Mouse (Mus musculus): ENCODE results near the gene Cbl. TPM values are rescaled to one million over a fixed set of nuclear protein-coding genes. Genes with fewer than 3 reads are reported as not detected.

Gene Cbl
- total RNA-seq, 2 experiments from 2014 or later: 45.2 to 65.1 TPM

DNA sequence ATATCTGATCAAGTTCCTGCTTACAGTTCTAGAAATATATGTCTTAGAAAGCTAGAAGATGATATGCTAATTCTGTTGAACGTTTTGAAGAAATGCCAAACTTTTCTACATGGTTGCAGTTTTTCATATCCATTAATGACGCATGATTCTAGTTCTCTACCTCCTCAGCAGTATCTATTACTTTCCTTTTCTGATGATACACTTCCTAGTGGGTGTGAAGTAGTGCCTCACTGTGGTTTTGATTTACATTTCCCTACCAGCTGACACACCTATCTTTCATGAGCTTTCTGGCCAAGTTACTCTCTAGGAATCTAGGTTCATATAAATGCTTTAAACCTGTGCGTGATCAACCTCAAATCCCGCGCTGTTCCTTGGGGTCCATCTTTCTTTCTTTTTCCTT lies 41.1 kb downstream of the Cbl start:
- intact Hi-C loops (cut with DNase I): no loop called here
- DNase-seq (ENCODE audit: low spot score in 2 of 2): no peak

GRCm38 (mm10) chr9:44192312-44192711 lies 41.5 kb downstream of the Cbl start:
- intact Hi-C loops (cut with DNase I): no loop called here
- no peak for DNase-seq (ENCODE audit: low spot score in 2 of 2)

DNA sequence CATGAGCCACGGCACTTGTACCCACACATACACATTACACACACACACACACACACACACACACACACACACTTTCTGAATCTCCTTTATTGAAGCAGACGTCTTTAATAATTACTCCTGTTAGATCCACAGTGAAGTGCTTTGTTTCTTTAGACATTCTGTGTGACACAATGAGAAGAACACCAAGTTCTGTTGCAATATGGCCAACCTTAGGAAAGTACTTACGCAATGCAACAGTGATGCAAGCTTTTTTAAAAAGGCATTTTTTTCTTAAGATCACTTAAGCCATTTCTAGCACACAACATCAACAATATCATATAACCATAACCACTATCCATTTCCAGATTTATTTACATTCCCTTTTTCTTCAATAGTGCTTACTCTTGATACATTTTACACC lies 42.7 kb downstream of the Cbl start:
- DNase-seq (ENCODE audit: low spot score in 2 of 2): no peak
- intact Hi-C loops (cut with DNase I): no loop called here

GRCm38 (mm10) chr9:44188223-44188622 lies 45.6 kb downstream of the Cbl start:
- intact Hi-C loops (cut with DNase I): loop anchor here (10.0 kb wide), 1 partner anchor 47 kb away; the partner anchor contains the start of gene Cbl
- peak in 1 of 2 experiments; percentile 31 for DNase-seq (ENCODE audit: low spot score in 2 of 2)

DNA sequence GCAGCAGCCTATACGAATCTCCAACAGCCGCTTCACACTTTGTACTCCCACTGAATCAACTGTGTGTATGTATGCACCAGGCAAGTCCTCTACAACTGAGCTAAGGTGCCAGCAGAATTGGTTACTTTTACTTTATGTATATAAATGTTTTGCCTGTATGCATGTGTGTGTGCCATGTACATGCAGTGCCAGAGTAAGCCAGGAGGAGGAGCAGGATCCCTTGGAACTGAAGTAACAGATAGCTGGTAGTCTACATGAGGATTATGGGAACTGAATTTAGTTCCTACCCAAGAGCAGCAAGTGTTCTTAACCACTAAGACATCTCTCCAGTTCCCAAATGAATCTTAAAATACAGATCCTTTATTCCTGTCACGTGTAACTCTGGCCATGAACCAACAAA lies 51.6 kb downstream of the Cbl start:
- DNase-seq (ENCODE audit: low spot score in 2 of 2): no peak
- intact Hi-C loops (cut with DNase I): loop anchor here (10.0 kb wide), 1 partner anchor 53 kb away; the partner anchor contains the start of gene Cbl

DNA sequence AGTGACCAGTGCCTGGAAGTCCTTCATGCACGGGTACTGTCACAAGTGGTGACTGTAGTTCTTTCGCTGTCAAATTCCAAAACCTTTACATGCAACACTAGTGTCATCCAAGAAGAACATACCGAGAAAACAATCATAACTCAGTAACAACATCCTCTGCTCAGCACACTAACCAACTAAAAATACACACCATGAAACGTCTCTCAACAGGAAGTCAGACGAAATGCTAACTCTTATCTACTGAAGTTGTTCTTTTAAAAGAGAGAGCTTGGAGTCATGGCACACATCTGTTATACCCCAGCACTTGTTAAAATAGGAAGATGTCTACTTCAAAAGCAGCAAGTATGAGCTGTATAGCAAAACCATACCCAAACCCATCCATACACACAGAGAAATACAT lies 52.3 kb downstream of the Cbl start:
- intact Hi-C loops (cut with DNase I): loop anchor here (10.0 kb wide), 1 partner anchor 53 kb away; the partner anchor contains the start of gene Cbl

GRCm38 (mm10) chr9:44178811-44179210 lies 55.0 kb downstream of the Cbl start:
- intact Hi-C loops (cut with DNase I): no loop called here
- no peak for DNase-seq (ENCODE audit: low spot score in 2 of 2)

More for the DNA sequence above, 52.3 kb downstream of the Cbl start:
- no peak for DNase-seq (ENCODE audit: low spot score in 2 of 2)

DNA sequence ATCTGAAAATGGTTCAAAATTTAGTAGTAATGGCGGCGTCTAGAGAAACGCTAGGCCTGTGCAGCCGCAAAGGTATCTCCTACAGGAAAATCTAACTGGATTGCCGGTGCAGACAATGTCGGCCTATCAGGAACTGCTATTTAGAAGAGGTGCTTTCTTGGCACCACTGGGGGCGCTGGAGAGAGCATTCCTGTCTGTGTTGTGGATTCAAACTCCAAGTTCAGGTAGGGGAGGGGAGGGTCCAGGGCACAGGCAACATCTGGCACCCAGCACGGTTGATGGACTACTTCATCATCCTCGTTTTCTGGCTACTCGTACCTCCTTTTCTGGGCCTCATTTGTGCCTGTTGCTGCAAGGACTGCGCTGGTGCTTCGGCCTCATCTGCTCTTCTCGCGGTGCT lies 55.5 kb downstream of the Cbl start:
- intact Hi-C loops (cut with DNase I): no loop called here
- DNase-seq (ENCODE audit: low spot score in 2 of 2): no peak

- intact Hi-C loops (cut with DNase I): no loop called here
- no peak for DNase-seq (ENCODE audit: low spot score in 2 of 2)
These were observed 56.4 kb downstream of the Cbl start for GRCm38 (mm10) chr9:44177405-44177804.

DNA sequence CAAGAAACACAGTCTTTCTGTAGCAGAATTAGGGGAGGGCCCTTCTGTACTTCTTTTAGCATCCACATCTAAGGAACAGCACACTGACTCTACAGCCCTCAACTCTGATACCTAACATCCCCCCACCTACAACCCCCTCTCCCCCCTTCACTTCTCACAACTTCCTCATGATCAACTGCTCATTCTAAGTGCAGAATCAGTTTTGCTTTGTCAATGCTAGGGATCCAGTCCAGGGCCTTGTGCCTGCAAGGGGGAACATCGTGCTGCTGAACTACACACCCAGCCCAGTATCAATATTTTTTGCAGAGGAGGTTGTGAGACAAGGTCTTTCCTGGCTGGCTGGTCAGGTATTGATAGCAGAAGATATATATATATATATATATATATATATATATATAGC lies 57.9 kb downstream of the Cbl start:
- DNase-seq (ENCODE audit: low spot score in 2 of 2): no peak
- intact Hi-C loops (cut with DNase I): no loop called here

GRCm38 (mm10) chr9:44175556-44175955 lies 58.3 kb downstream of the Cbl start:
- DNase-seq (ENCODE audit: low spot score in 2 of 2): no peak
- intact Hi-C loops (cut with DNase I): no loop called here

GRCm38 (mm10) chr9:44170691-44171151 lies 63.1 kb downstream of the Cbl start:
- intact Hi-C loops (cut with DNase I): no loop called here
- no peak for DNase-seq (ENCODE audit: low spot score in 2 of 2)

GRCm38 (mm10) chr9:44168931-44169330 lies 64.9 kb downstream of the Cbl start:
- intact Hi-C loops (cut with DNase I): no loop called here
- no peak for DNase-seq (ENCODE audit: low spot score in 2 of 2)

- intact Hi-C loops (cut with DNase I): no loop called here
- no peak for DNase-seq (ENCODE audit: low spot score in 2 of 2)
These were observed 74.0 kb downstream of the Cbl start for GRCm38 (mm10) chr9:44159886-44160285.

DNA sequence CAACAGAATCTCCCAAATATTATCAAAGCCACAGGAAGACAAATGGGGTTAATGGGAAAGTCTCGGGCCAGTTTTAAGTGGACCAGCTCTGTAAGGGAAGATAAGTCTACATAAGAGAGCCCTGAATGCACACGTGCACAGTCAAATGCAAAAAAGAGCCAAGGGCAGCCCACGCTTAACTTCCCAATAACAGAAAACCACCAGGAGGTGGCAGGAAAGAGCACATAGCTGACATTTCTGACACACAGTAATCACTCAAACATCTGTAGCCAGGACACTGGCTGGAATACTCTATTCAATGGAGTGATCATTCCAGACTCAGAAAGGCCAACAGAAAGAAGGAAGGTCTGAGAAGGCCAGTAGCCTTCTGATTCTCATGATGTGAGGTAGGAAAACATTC lies 86.6 kb downstream of the Cbl start:
- intact Hi-C loops (cut with DNase I): no loop called here
- no peak for DNase-seq (ENCODE audit: low spot score in 2 of 2)

DNA sequence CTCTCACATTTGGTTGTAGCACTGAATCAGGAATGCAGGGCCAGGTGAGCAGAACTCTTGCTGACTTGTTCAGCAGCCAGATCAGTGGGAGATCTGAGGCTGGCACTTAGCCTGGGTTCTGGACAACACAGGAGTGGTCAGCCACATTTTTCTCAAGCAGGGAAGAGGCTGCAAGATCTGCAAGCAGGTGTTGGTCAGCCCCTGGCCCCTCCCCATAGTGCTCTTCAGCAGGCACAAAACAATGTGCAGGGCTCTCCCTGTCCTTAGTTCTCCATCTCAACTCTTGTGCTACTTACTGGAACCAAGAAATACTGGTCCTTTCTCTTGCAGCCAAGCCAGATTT lies 89.2 kb downstream of the Cbl start:
- DNase-seq (ENCODE audit: low spot score in 2 of 2): no peak
- intact Hi-C loops (cut with DNase I): no loop called here

- DNase-seq (ENCODE audit: low spot score in 2 of 2): no peak
- intact Hi-C loops (cut with DNase I): no loop called here
These were observed 89.7 kb downstream of the Cbl start for GRCm38 (mm10) chr9:44144023-44144717.

DNA sequence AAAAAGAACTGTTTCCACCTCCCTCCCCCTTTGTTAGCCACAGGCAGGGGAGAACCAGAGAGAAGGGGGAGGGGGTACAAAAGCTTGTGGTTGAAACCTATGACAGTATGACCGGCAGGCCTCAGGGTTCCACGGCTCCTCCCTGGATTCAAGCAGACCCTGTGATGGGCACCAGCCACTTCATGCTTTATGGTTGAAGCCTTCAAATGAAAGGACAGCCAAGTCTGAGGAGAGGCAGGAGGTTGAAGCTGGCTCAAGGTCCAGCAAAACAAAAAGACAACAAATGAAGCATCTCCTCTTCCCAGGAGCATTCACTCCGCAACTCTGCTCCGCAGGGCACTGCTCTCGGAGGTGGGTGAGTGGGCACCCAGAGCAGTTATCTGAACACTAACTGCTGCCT lies 90.4 kb downstream of the Cbl start:
- DNase-seq (ENCODE audit: low spot score in 2 of 2): no peak
- intact Hi-C loops (cut with DNase I): no loop called here

- no peak for DNase-seq (ENCODE audit: low spot score in 2 of 2)
- intact Hi-C loops (cut with DNase I): no loop called here
These were observed 91.9 kb downstream of the Cbl start for GRCm38 (mm10) chr9:44141951-44142350.

DNA sequence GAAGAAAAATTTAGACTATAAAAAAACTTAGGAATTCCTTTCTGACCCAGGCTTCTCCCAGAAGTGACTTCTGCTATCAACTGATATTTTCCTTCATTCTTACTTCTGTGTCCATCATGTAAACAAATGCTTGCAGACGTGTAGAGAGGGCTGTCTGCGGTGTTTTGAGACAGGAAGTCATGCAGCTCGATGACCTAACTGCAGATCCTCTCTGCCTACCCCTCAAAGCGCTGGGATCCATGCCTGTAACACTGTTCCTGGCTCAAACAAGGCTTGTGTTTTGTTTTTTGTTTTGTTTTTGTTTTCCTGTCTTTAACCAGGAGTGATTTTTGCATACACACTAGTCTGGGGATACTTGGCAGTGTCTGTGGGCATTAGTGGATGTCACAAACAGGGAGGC lies 96.0 kb downstream of the Cbl start:
- no peak for DNase-seq (ENCODE audit: low spot score in 2 of 2)
- intact Hi-C loops (cut with DNase I): no loop called here

GRCm38 (mm10) chr9:44135731-44136411 lies 98.0 kb downstream of the Cbl start:
- DNase-seq (ENCODE audit: low spot score in 2 of 2): no peak
- intact Hi-C loops (cut with DNase I): no loop called here

Data from left cerebral cortex, postnatal 36 days (tissue).